Mouse (Mus musculus): ENCODE data around the gene Ren1. TPM values are rescaled to one million over a fixed set of nuclear protein-coding genes. Genes with fewer than 3 reads are reported as not detected.
A peak's percentile ranks its signal among the peaks of the same experiment; 100 is the strongest.
"Not testable (repeated sequence)": the region's sequence is repeated elsewhere in the genome, so short reads cannot be mapped to it uniquely, and the experiment has no call there.

Gene Ren1
- polyA plus RNA-seq, 1 experiment = 2.6 TPM

DNA sequence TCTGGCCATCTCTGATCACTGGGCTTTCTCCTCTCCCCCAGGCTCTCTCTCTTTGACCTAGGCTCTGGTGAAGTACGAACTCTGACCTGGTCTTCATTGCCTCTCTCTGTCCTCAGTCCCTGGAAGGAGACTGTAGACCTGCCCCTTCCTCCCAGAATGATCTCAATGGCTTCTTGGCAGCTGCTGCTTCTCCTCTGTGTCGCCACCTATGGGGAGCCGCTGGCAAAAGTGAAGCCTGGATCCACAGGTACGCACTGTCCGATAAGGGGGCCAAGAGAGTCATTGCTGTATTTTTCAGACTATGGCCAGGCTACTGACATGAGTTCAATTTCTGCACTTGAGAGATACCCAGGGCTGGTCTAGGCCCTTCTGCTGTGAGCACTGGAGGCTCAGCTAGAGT lies 23.2 kb upstream of the Ren1 start:
- H3K4me3 ChIP-seq (ENCODE audit: control insufficient read depth, low read depth, low read length) = no peak overlapping the region
- H3K4me1 ChIP-seq (ENCODE audit: control insufficient read depth, insufficient read depth, low read length) = peaks cover 5% of the 10 kb centered on the region
- no peaks in the 10 kb centered on the region for H3K36me3 ChIP-seq (ENCODE audit: control insufficient read depth, insufficient read depth, low read length)
- no peaks in the 10 kb centered on the region for H3K27me3 ChIP-seq (ENCODE audit: control insufficient read depth, insufficient read depth, low read length)
- TF ChIP-seq CTCF (IDR thresholded peaks at IDR 0.05; ENCODE audit: control insufficient read depth, insufficient read depth, insufficient replicate concordance, low read depth, low read length) (no peak), POLR2A (IDR thresholded peaks at IDR 0.05; ENCODE audit: control insufficient read depth, low read depth, low read length) (no peak)
- H3K27ac ChIP-seq (ENCODE audit: control insufficient read depth, insufficient read depth, low read depth, low read length) = no peak overlapping the region

DNA sequence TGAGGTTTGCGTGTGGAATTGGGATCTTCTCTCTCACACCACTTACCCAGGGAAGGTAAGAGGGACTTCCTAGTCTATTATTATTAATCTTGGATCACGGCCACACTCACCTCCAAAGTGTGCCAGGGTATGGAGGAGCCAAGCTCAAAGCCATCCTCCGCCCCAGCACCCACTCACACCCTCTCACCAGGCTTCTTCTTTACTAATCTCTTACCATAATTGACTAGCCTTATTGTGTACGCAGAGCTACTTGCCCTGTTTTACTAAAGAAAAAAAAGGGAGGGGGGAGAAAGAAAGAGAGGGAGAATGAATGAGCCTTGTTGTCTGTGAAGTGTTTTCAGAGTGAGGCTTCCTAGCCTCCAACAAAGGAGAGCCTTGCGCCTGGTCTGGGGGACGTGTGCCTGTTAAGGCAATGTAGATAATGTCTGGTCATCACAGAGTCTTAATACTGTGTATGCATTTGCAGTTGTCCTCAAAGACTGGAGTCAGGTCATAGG lies 22.0 kb upstream of the Ren1 start:
- Histone ChIP-seq H3K36me3 (ENCODE audit: control insufficient read depth, insufficient read depth, low read length) (no peaks in the 10 kb centered on the region), H3K27ac (ENCODE audit: control insufficient read depth, insufficient read depth, low read depth, low read length) (no peak overlapping the region), H3K4me1 (ENCODE audit: control insufficient read depth, insufficient read depth, low read length) (peaks cover 5% of the 10 kb centered on the region), H3K4me3 (ENCODE audit: control insufficient read depth, low read depth, low read length) (no peak overlapping the region), H3K27me3 (ENCODE audit: control insufficient read depth, insufficient read depth, low read length) (no peaks in the 10 kb centered on the region)
- TF ChIP-seq CTCF (IDR thresholded peaks at IDR 0.05; ENCODE audit: control insufficient read depth, insufficient read depth, insufficient replicate concordance, low read depth, low read length) = no peak
- TF ChIP-seq POLR2A (IDR thresholded peaks at IDR 0.05; ENCODE audit: control insufficient read depth, low read depth, low read length) = no peak

DNA sequence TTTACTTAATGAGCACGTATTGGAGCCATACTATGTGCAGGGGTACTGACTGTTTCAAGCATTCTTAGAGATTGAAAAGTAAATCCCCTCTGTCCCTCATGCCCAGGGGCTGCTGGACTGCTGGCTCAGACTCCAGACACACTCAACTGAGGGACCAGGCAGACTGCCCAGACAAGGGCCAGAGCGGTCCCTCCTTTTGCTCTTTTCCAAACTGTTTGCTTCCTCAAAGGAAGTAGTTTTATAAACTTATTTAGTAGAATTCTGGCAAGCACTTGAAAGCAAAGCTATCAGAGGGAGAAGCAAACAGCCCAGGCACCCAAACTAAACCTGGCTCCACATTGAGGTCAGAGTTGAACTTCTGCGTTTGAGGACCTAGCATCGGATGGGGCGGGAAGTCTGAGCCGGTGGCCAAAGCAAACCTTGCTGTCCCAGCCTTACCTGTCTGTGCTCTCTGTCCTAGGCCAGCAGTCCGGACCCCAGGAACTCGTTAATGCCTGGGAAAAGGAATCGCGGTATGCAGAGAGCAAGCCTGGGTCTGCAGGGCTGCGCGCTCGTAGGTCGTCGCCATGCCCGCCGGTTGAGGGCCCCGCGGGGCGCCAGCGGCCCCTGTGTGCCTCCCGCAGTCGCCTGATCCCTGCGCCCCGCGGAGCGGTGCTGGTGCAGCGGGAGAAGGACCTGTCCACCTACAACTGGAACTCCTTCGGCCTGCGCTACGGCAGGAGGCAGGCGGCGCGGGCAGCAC lies 21.2 kb upstream of the Ren1 start:
- H3K27me3 ChIP-seq (ENCODE audit: control insufficient read depth, insufficient read depth, low read length) = no peaks in the 10 kb centered on the region
- no peaks in the 10 kb centered on the region for H3K36me3 ChIP-seq (ENCODE audit: control insufficient read depth, insufficient read depth, low read length)
- H3K4me1 ChIP-seq (ENCODE audit: control insufficient read depth, insufficient read depth, low read length) = peaks cover 5% of the 10 kb centered on the region
- H3K4me3 ChIP-seq (ENCODE audit: control insufficient read depth, low read depth, low read length) = peak overlapping the region; percentile 32
- TF ChIP-seq CTCF (IDR thresholded peaks at IDR 0.05; ENCODE audit: control insufficient read depth, insufficient read depth, insufficient replicate concordance, low read depth, low read length) = no peak
- H3K27ac ChIP-seq (ENCODE audit: control insufficient read depth, insufficient read depth, low read depth, low read length) = no peak overlapping the region

DNA sequence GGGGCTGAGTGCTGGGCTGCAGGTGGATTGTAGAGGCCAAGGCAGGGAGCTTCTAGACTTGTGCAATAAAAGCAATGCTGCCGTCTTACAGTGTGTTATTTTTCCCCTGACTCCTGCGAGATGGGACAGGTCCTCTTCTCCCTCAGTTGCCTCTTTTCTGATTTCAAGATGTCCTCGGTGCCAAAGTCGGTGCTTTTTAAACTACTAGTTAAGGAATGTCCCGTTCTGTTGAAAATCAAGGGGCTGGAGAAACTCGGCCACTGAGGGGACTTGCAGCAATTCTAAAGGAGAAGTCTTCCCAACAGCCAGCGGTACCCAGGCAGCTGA lies 20.7 kb upstream of the Ren1 start:
- Histone ChIP-seq H3K27ac (ENCODE audit: control insufficient read depth, insufficient read depth, low read depth, low read length) (no peak overlapping the region), H3K36me3 (ENCODE audit: control insufficient read depth, insufficient read depth, low read length) (no peaks in the 10 kb centered on the region), H3K4me1 (ENCODE audit: control insufficient read depth, insufficient read depth, low read length) (peaks cover 5% of the 10 kb centered on the region), H3K4me3 (ENCODE audit: control insufficient read depth, low read depth, low read length) (no peak overlapping the region; the same call in 1 of the 2 replicates), H3K27me3 (ENCODE audit: control insufficient read depth, insufficient read depth, low read length) (no peaks in the 10 kb centered on the region)
- TF ChIP-seq POLR2A (IDR thresholded peaks at IDR 0.05; ENCODE audit: control insufficient read depth, low read depth, low read length) (no peak), CTCF (IDR thresholded peaks at IDR 0.05; ENCODE audit: control insufficient read depth, insufficient read depth, insufficient replicate concordance, low read depth, low read length) (no peak)

DNA sequence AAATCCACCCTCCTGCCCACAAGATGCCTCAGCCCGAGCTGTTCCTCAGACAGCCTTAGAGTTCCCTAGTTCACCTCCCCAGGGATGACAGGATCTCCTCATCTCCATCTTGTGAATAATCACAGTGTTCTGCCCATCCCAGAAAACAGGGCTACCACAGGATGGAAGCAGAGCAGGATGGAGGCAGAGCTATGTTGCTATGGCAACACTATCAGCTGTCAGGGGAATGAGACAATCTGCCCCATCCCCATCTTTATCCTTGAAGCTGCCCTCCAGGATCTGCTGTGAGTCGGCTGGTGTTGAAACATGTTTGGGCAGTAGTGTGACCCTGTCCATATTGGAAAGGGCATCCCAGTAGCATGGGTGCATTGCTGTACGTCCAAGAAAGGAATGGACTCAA lies 19.2 kb upstream of the Ren1 start:
- H3K36me3 ChIP-seq (ENCODE audit: control insufficient read depth, insufficient read depth, low read length) = no peaks in the 10 kb centered on the region
- H3K4me3 ChIP-seq (ENCODE audit: control insufficient read depth, low read depth, low read length) = no peak overlapping the region
- H3K27ac ChIP-seq (ENCODE audit: control insufficient read depth, insufficient read depth, low read depth, low read length) = no peak overlapping the region
- H3K27me3 ChIP-seq (ENCODE audit: control insufficient read depth, insufficient read depth, low read length) = no peaks in the 10 kb centered on the region
- H3K4me1 ChIP-seq (ENCODE audit: control insufficient read depth, insufficient read depth, low read length) = peaks cover 5% of the 10 kb centered on the region
- TF ChIP-seq POLR2A (IDR thresholded peaks at IDR 0.05; ENCODE audit: control insufficient read depth, low read depth, low read length) = no peak
- TF ChIP-seq CTCF (IDR thresholded peaks at IDR 0.05; ENCODE audit: control insufficient read depth, insufficient read depth, insufficient replicate concordance, low read depth, low read length) = no peak

DNA sequence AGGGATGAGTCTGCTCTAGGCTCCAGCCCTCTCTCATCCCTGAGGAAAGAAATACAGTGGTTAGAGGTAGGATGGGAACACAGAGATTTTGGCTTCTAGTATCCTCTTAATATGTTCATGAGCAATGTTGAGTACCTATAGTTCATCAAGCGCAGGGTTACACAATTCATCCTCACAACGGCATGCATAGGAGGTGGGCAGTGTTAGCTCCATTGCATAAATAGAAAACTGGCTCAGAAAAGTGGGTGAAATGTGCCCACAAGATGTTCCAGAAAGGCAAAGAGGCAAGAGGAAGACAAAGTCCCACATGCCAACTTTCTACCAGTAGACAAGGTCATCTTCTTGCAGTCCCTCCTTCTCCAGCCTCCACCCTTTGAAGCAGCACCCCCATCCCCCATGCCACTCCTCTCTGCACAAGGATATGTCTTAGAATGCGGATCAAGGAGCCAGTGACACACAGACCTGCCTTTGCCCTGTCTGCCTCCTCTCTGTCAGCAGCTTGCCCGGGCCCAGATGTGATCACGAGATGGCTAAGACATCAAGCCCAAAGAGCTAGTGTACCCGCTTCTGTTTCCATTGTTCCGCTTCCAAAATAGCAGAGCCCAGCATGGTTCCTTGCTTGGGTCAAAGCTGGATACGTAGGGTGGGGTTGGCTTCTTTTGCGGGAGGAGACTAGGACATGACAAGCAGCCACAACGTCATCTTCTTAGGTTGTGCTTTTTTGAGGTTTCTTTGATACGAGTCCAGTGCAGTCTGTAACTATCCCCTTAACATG lies 17.5 kb upstream of the Ren1 start:
- no peak overlapping the region for H3K27ac ChIP-seq (ENCODE audit: control insufficient read depth, insufficient read depth, low read depth, low read length)
- no peaks in the 10 kb centered on the region for H3K27me3 ChIP-seq (ENCODE audit: control insufficient read depth, insufficient read depth, low read length)
- TF ChIP-seq CTCF (IDR thresholded peaks at IDR 0.05; ENCODE audit: control insufficient read depth, insufficient read depth, insufficient replicate concordance, low read depth, low read length) (no peak), POLR2A (IDR thresholded peaks at IDR 0.05; ENCODE audit: control insufficient read depth, low read depth, low read length) (no peak)
- no peaks in the 10 kb centered on the region for H3K36me3 ChIP-seq (ENCODE audit: control insufficient read depth, insufficient read depth, low read length)
- no peak overlapping the region for H3K4me3 ChIP-seq (ENCODE audit: control insufficient read depth, low read depth, low read length)
- H3K4me1 ChIP-seq (ENCODE audit: control insufficient read depth, insufficient read depth, low read length) = peaks cover 5% of the 10 kb centered on the region

DNA sequence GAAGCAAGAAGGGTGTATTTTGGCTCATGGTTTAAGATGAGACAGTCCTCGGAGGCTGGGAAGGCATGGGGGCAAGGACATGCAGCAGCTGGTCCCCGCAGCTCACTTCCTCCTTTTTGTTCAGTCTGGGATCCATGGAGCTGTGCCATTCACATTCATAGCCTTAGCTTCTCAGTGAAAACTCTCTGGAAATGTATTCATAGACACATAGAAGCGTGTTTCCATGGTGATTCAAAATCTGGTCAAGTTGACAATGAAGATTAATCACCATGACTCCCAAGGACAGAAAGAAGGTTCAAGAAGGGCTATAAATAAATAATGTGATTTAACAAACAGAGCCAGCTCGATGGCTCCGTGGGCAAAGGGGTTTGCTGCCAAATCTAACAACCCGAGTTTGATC lies 16.4 kb upstream of the Ren1 start:
- Histone ChIP-seq H3K4me1 (ENCODE audit: control insufficient read depth, insufficient read depth, low read length) (peaks cover 5% of the 10 kb centered on the region), H3K27ac (ENCODE audit: control insufficient read depth, insufficient read depth, low read depth, low read length) (no peak overlapping the region), H3K4me3 (ENCODE audit: control insufficient read depth, low read depth, low read length) (no peak overlapping the region), H3K36me3 (ENCODE audit: control insufficient read depth, insufficient read depth, low read length) (no peaks in the 10 kb centered on the region), H3K27me3 (ENCODE audit: control insufficient read depth, insufficient read depth, low read length) (no peaks in the 10 kb centered on the region)
- no peak for TF ChIP-seq CTCF (IDR thresholded peaks at IDR 0.05; ENCODE audit: control insufficient read depth, insufficient read depth, insufficient replicate concordance, low read depth, low read length)
- no peak for TF ChIP-seq POLR2A (IDR thresholded peaks at IDR 0.05; ENCODE audit: control insufficient read depth, low read depth, low read length)

DNA sequence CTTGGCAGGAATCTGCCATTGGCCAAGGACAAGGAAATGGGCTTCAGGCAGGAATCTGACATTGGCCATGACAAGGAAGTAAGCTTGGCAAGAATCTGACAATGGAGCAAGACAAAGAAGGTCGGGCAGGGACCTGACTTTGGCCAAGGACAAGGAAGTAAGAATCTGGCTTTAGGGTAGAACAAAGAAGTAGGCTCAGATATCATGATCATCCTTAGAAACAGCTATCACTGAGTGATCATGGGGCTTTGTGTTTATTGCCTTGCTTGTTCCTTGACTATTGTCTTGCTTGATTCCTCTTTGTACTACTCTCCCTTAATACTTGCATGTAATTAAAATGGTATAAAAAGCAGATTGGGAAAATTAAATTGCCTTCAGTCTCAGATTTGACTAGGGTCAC lies 9.9 kb upstream of the Ren1 start:
- H3K27ac ChIP-seq (ENCODE audit: control insufficient read depth, insufficient read depth, low read depth, low read length); H3K27me3 ChIP-seq (ENCODE audit: control insufficient read depth, insufficient read depth, low read length); H3K4me1 ChIP-seq (ENCODE audit: control insufficient read depth, insufficient read depth, low read length); H3K4me3 ChIP-seq (ENCODE audit: control insufficient read depth, low read depth, low read length); H3K36me3 ChIP-seq (ENCODE audit: control insufficient read depth, insufficient read depth, low read length): not testable (repeated sequence)
